Mouse (Mus musculus) gastrocnemius, postnatal 25 days (tissue): ENCODE measurements at regions not wholly inside any gene's neighbourhood (a gene's known extent, or its start where the extent isn't known, plus 50 kb on each side); places are given as distances from the start of the nearest gene placed in this dataset.

Experiments used
- DNase-seq: peaks from one replicate; pipeline ENCODE4 v3.0.0; 2022

GRCm38 (mm10) chr6:31192197-31192596, 206.3 kb upstream of the Mkln1 start:
- DNase-seq, result no peak

GRCm38 (mm10) chr6:31193202-31193601, 205.3 kb upstream of the Mkln1 start:
- no peak for DNase-seq

GRCm38 (mm10) chr6:31197631-31198338, 200.8 kb upstream of the Mkln1 start:
- DNase-seq, result no peak

GRCm38 (mm10) chr6:31198340-31198739, 200.2 kb upstream of the Mkln1 start:
- no peak for DNase-seq

GRCm38 (mm10) chr6:31200705-31201104, 197.8 kb upstream of the Mkln1 start:
- DNase-seq, result peak; percentile 22

- no peak for DNase-seq
Measured at GRCm38 (mm10) chr6:31201375-31201972, 197.1 kb upstream of the Mkln1 start.

- DNase-seq, result no peak
Measured at GRCm38 (mm10) chr6:31202594-31202993, 195.9 kb upstream of the Mkln1 start.

- DNase-seq, result no peak
Measured at GRCm38 (mm10) chr6:31204434-31204833, 194.1 kb upstream of the Mkln1 start.

- DNase-seq, result no peak
Measured at GRCm38 (mm10) chr6:31204839-31205238, 193.7 kb upstream of the Mkln1 start.

GRCm38 (mm10) chr6:31206106-31206505, 192.4 kb upstream of the Mkln1 start:
- no peak for DNase-seq

GRCm38 (mm10) chr6:31207231-31207630, 191.3 kb upstream of the Mkln1 start:
- DNase-seq, result no peak

- no peak for DNase-seq
Measured at GRCm38 (mm10) chr6:31208224-31208623, 190.3 kb upstream of the Mkln1 start.

GRCm38 (mm10) chr6:31209411-31210139, 189.0 kb upstream of the Mkln1 start:
- no peak for DNase-seq

GRCm38 (mm10) chr6:31210209-31210714, 188.3 kb upstream of the Mkln1 start:
- no peak for DNase-seq

- DNase-seq, result no peak
Measured at GRCm38 (mm10) chr6:31211091-31211490, 187.4 kb upstream of the Mkln1 start.

GRCm38 (mm10) chr6:31211616-31212015, 186.9 kb upstream of the Mkln1 start:
- no peak for DNase-seq

- DNase-seq, result no peak
Measured at GRCm38 (mm10) chr6:31212080-31212479, 186.5 kb upstream of the Mkln1 start.

GRCm38 (mm10) chr6:31212694-31213093, 185.8 kb upstream of the Mkln1 start:
- no peak for DNase-seq

GRCm38 (mm10) chr6:31213161-31213560, 185.4 kb upstream of the Mkln1 start:
- no peak for DNase-seq

GRCm38 (mm10) chr6:31215661-31216060, 182.9 kb upstream of the Mkln1 start:
- no peak for DNase-seq

GRCm38 (mm10) chr6:31216206-31217059, 182.1 kb upstream of the Mkln1 start:
- DNase-seq, result peak; percentile 94

GRCm38 (mm10) chr6:31217060-31217541, 181.4 kb upstream of the Mkln1 start:
- DNase-seq, result peak; percentile 45
